Mouse (Mus musculus) ES-Bruce4 (cell line): ENCODE results near the gene Rnf157.

ENCODE experiments used
- CTCF ChIP-seq: IDR thresholded peaks from one replicate; pipeline ENCODE4 v1.8.1; 2011; ENCODE audit warnings: low read depth, low read length
- POLR2A ChIP-seq: IDR thresholded peaks from one replicate; pipeline ENCODE4 v1.8.1; 2011; ENCODE audit warnings: low read length; ENCODE audit not compliant: insufficient read depth

DNA sequence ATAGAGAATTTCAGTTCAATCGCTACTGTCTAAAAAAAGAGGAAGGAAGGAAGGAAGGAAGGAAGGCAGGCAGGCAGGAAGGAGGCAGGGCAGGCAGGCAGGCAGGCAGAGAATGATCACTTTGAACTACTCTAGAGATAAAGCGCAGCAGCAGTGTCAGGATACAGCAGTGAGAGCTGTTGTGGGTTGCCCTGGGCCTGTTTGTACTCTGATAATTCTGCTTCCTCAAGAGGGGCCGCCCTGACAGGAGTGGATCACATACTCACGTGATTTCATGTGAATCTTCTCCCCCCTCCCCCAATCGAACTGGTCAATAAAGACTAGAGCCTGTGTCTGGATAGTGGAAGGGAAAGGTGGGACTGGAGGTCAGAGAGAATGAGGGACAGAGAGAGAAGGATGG lies 43.2 kb downstream of the Rnf157 start:
- TF ChIP-seq POLR2A: no peak
- TF ChIP-seq CTCF: no peak
